In genomic region chr19:38836438-38837170, GRCm38 (mm10) we compare ENCODE assay signal across 8 mouse cellular contexts. TPM values are rescaled to one million over a fixed set of nuclear protein-coding genes. Genes with fewer than 3 reads are reported as not detected.
DNase-seq lines count a peak whose midpoint lies in the region; ATAC-seq and TF ChIP-seq lines count a peak whose summit lies in the region.

Gene Tbc1d12, plus strand, starts transcription at chr19:38836579.

- under 1% methylated on average over 95 of the region's 101 CpGs for WGBS in cerebellum, adult 2 months
- 3% methylated on average over 61 of the region's 101 CpGs for WGBS in forebrain, postnatal 0 days
- 0% methylated on average over 75 of the region's 101 CpGs for WGBS in lung, embryonic 16.5 days

- TF ChIP-seq RAD21 in MEL (IDR thresholded peaks at IDR 0.05; ENCODE audit: low read depth, low read length), result no peak

- peaks cover 10% of the 10 kb centered on the region for H3K79me2 ChIP-seq in MEL (ENCODE audit: control insufficient read depth, insufficient read depth, low read length, poor library complexity)

- peak within 1 kb of the TSS; percentile 84 for H3K9ac ChIP-seq in MEL (ENCODE audit: control insufficient read depth, low read depth, low read length, poor library complexity, severe bottlenecking)
- peak within 1 kb of the TSS; percentile 88 for H3K9ac ChIP-seq in forebrain, postnatal 0 days
- peak within 1 kb of the TSS; percentile 90 for H3K9ac ChIP-seq in lung, embryonic 16.5 days (ENCODE audit: low read length)

- peak in 1 of 2 experiments; percentile 44; a peak in 1 of 4 replicates for TF ChIP-seq EP300 in MEL (IDR thresholded peaks at IDR 0.05; ENCODE audit: low read depth in 1 of 2, low read length in 2 of 2)

- H3K4me3 ChIP-seq in MEL (ENCODE audit: control insufficient read depth in 1 of 2, insufficient read depth in 1 of 2, low read depth in 2 of 2, low read length in 2 of 2), result peak within 1 kb of the TSS; percentile 82 to 86
- H3K4me3 ChIP-seq in cerebellum, adult 2 months (replicated peaks; ENCODE audit: insufficient read depth, low read depth, low read length), result peak within 1 kb of the TSS; percentile 67
- H3K4me3 ChIP-seq in forebrain, postnatal 0 days (ENCODE audit: low read depth, low read length), result peak within 1 kb of the TSS; percentile 91
- peak within 1 kb of the TSS; percentile 85 for H3K4me3 ChIP-seq in lung, embryonic 16.5 days (ENCODE audit: low read length)

- TF ChIP-seq CTCF in MEL (IDR thresholded peaks at IDR 0.05 in 2 of 3, conservative IDR thresholded peaks at IDR 0.05 in 1 of 3; ENCODE audit: control insufficient read depth in 1 of 3, insufficient read depth in 1 of 3, low read depth in 2 of 3, low read length in 3 of 3, poor library complexity in 1 of 3, severe bottlenecking in 1 of 3), result no peak
- TF ChIP-seq CTCF in cerebellum, adult 2 months (IDR thresholded peaks at IDR 0.05; ENCODE audit: borderline replicate concordance, insufficient read depth, low read depth, low read length), result no peak
- 0 out of 2 replicates have a peak, but pooled peaks have one; percentile 1 for TF ChIP-seq CTCF in forebrain, postnatal 0 days (IDR thresholded peaks at IDR 0.05; ENCODE audit: low read depth)

- peak within 1 kb of the TSS; percentile 48 for H3K27ac ChIP-seq in MEL (ENCODE audit: control insufficient read depth, low read depth, low read length)
- H3K27ac ChIP-seq in cerebellum, adult 2 months (ENCODE audit: insufficient read depth, low read length), result peak within 1 kb of the TSS; percentile 83
- peak within 1 kb of the TSS; percentile 94 for H3K27ac ChIP-seq in forebrain, postnatal 0 days (ENCODE audit: low read depth, low read length)
- H3K27ac ChIP-seq in lung, embryonic 16.5 days (ENCODE audit: low read length), result peak within 1 kb of the TSS; percentile 89

- peak; percentile 95 for ATAC-seq in forebrain, postnatal 0 days
- ATAC-seq in hematopoietic stem cell, adult 5-6 weeks (replicated peaks in 1 of 2; ENCODE audit: insufficient read depth in 1 of 2, low FRiP score in 2 of 2, low TSS enrichment in 1 of 2, low read depth in 1 of 2, poor library complexity in 2 of 2, severe bottlenecking in 2 of 2), result peak; percentile 86 to 93
- ATAC-seq in lung, embryonic 16.5 days (ENCODE audit: low read depth), result peak; percentile 93

- peaks cover 0 to 8% of the 10 kb centered on the region in 2 experiments; a peak in 2 of 4 replicates for H3K36me3 ChIP-seq in MEL (ENCODE audit: control insufficient read depth in 1 of 2, insufficient read depth in 2 of 2, low read length in 2 of 2)
- no peaks in the 10 kb centered on the region for H3K36me3 ChIP-seq in forebrain, postnatal 0 days (ENCODE audit: insufficient read depth)
- no peaks in the 10 kb centered on the region for H3K36me3 ChIP-seq in lung, embryonic 16.5 days (ENCODE audit: control insufficient read depth, insufficient read depth, low read length)

- H3K27me3 ChIP-seq in MEL (ENCODE audit: control insufficient read depth in 1 of 2, insufficient read depth in 2 of 2, low read length in 2 of 2), result peaks cover 0 to 6% of the 10 kb centered on the region in 2 experiments; a peak in 2 of 4 replicates
- H3K27me3 ChIP-seq in cerebellum, adult 2 months (ENCODE audit: control insufficient read depth, insufficient read depth, low read length), result no peaks in the 10 kb centered on the region
- H3K27me3 ChIP-seq in forebrain, postnatal 0 days (ENCODE audit: insufficient read depth, low read length), result no peaks in the 10 kb centered on the region
- H3K27me3 ChIP-seq in lung, embryonic 16.5 days (ENCODE audit: control insufficient read depth, insufficient read depth, low read depth, low read length), result no peaks in the 10 kb centered on the region

- peak within 1 kb of the TSS; percentile 56 for H3K4me2 ChIP-seq in forebrain, postnatal 0 days (ENCODE audit: low read depth)
- peak within 1 kb of the TSS; percentile 60 for H3K4me2 ChIP-seq in lung, embryonic 16.5 days (ENCODE audit: low read depth, low read length)

- DNase-seq in MEL (ENCODE audit: low read depth, low spot score), result peak; percentile 94
- peak; percentile 94 for DNase-seq in cerebellum, adult 2 months
- peak; percentile 92 for DNase-seq in forebrain, postnatal 0 days
- peak; percentile 67 for DNase-seq in layer of hippocampus, adult 9-10 months (ENCODE audit: low spot score)
- peak; percentile 87 for DNase-seq in ovary, postnatal 10 days (ENCODE audit: low spot score)
- DNase-seq in thymus, postnatal 10 days (ENCODE audit: low spot score in 2 of 2), result peak; percentile 52 to 79

- peaks cover 0 to 4% of the 10 kb centered on the region in 2 experiments; a peak in 1 of 4 replicates for H3K4me1 ChIP-seq in MEL (ENCODE audit: control insufficient read depth in 1 of 2, insufficient read depth in 2 of 2, low read length in 2 of 2)
- peaks cover under 1% of the 10 kb centered on the region; the same call in 1 of the 2 replicates for H3K4me1 ChIP-seq in cerebellum, adult 2 months (ENCODE audit: control insufficient read depth, insufficient read depth, low read length)
- peaks cover 4% of the 10 kb centered on the region; the same call in 1 of the 2 replicates for H3K4me1 ChIP-seq in forebrain, postnatal 0 days (ENCODE audit: insufficient read depth)
- H3K4me1 ChIP-seq in lung, embryonic 16.5 days (replicated peaks; ENCODE audit: control insufficient read depth, insufficient read depth, low read length), result peaks cover 2% of the 10 kb centered on the region; the same call in 1 of the 2 replicates

- TF ChIP-seq POLR2A in MEL (IDR thresholded peaks at IDR 0.05; ENCODE audit: control insufficient read depth in 1 of 2, insufficient read depth in 1 of 2, low read depth in 1 of 2, low read length in 2 of 2, poor library complexity in 1 of 2), result peak; percentile 75 to 85; a peak in 3 of 4 replicates
- peak; percentile 47; the same call in 1 of the 2 replicates for TF ChIP-seq POLR2A in cerebellum, adult 2 months (IDR thresholded peaks at IDR 0.05; ENCODE audit: borderline replicate concordance, insufficient read depth, low read length)

- H3K9me3 ChIP-seq in MEL (replicated peaks; ENCODE audit: insufficient read depth, low read length), result no peaks in the 10 kb centered on the region
- H3K9me3 ChIP-seq in forebrain, postnatal 0 days (ENCODE audit: low read length), result no peaks in the 10 kb centered on the region
- H3K9me3 ChIP-seq in lung, embryonic 16.5 days (ENCODE audit: control insufficient read depth, low read length), result no peaks in the 10 kb centered on the region

TF ChIP-seq in MEL, 35 proteins besides CTCF, POLR2A, EP300 and RAD21 (continues in another document):
- TF ChIP-seq POLR2AphosphoS2 (IDR thresholded peaks at IDR 0.05; ENCODE audit: low read length) (no peak), GABPA (IDR thresholded peaks at IDR 0.05; ENCODE audit: low read depth, low read length) (no peak), ZMIZ1 (IDR thresholded peaks at IDR 0.05; ENCODE audit: low read depth, low read length) (peak; percentile 78), POLR2AphosphoS5 (IDR thresholded peaks at IDR 0.05; ENCODE audit: borderline replicate concordance, low read depth, low read length) (no peak), NELFE (IDR thresholded peaks at IDR 0.05; ENCODE audit: low read depth, low read length) (peak; percentile 69), BHLHE40 (IDR thresholded peaks at IDR 0.05; ENCODE audit: borderline replicate concordance, low read depth, low read length) (no peak), CHD2 (IDR thresholded peaks at IDR 0.05; ENCODE audit: low read length) (no peak), UBTF (IDR thresholded peaks at IDR 0.05; ENCODE audit: borderline replicate concordance, insufficient read depth, low read depth, low read length) (0 out of 2 replicates have a peak, but pooled peaks have one; percentile 52), E2F4 (IDR thresholded peaks at IDR 0.05; ENCODE audit: borderline replicate concordance, low read depth, low read length) (no peak), HCFC1 (IDR thresholded peaks at IDR 0.05; ENCODE audit: low read depth, low read length) (peak; percentile 78), ZC3H11A (IDR thresholded peaks at IDR 0.05; ENCODE audit: low read depth, low read length) (no peak), MXI1 (IDR thresholded peaks at IDR 0.05; ENCODE audit: low read depth, low read length) (no peak; the same call in none of the 2 replicates), MAZ (IDR thresholded peaks at IDR 0.05; ENCODE audit: low read depth, low read length) (peak; percentile 46; the same call in 1 of the 2 replicates), ZNF384 (IDR thresholded peaks at IDR 0.05; ENCODE audit: low read depth, low read length) (no peak), MAX (IDR thresholded peaks at IDR 0.05; ENCODE audit: low read length) (peak; percentile 68), RCOR1 (IDR thresholded peaks at IDR 0.05; ENCODE audit: low read depth, low read length) (peak; percentile 37; the same call in 1 of the 2 replicates), JUND (IDR thresholded peaks at IDR 0.05; ENCODE audit: low read depth, low read length) (no peak), ZKSCAN1 (IDR thresholded peaks at IDR 0.05; ENCODE audit: low read depth, low read length) (no peak), NRF1 (IDR thresholded peaks at IDR 0.05; ENCODE audit: insufficient read depth, low read depth, low read length, poor library complexity, severe bottlenecking) (peak; percentile 67), TCF12 (IDR thresholded peaks at IDR 0.05; ENCODE audit: low read depth, low read length) (peak; percentile 54), KAT2A (conservative IDR thresholded peaks at IDR 0.05; ENCODE audit: low read depth, low read length) (no peak; the same call in 1 of the 2 replicates), GATA1 (IDR thresholded peaks at IDR 0.05; ENCODE audit: low read depth, low read length) (no peak), MYC (IDR thresholded peaks at IDR 0.05; ENCODE audit: low read depth, low read length) (no peak), USF1 (IDR thresholded peaks at IDR 0.05; ENCODE audit: low read depth, low read length) (no peak), TAL1 (IDR thresholded peaks at IDR 0.05; ENCODE audit: low read length) (no peak), TBP (IDR thresholded peaks at IDR 0.05; ENCODE audit: low read depth, low read length) (0 out of 2 replicates have a peak, but pooled peaks have one; percentile 67), ELF1 (IDR thresholded peaks at IDR 0.05; ENCODE audit: low read depth, low read length) (0 out of 2 replicates have a peak, but pooled peaks have one; percentile 21)

RNA-seq across cellular contexts. Expression of gene Tbc1d12, which starts in this region (rescaled TPM):
- 2.9 TPM in 2 replicates for total RNA-seq in MEL (2012; rRNA removed)
- polyA plus RNA-seq in MEL (2012; ENCODE audit: insufficient read depth in 1 of 2, insufficient read length in 2 of 2, low read depth in 1 of 2, low replicate concordance in 2 of 2, missing spikeins in 1 of 2), result 1 to 10 TPM in 1 of 2 experiments, not detected in 1; 2.5 TPM
- 9.2 and 9.8 TPM in 2 replicates for polyA plus RNA-seq in cerebellum, adult 2 months (2012; rRNA removed)
- 30.7 and 34.2 TPM in 2 replicates for total RNA-seq in forebrain, postnatal 0 days (2014; rRNA removed)
- 5.2 and 5.5 TPM in 2 replicates for polyA plus RNA-seq in forebrain, postnatal 0 days (2015; fragmentation: Nextera tagmentation; extraction: Ambion mirVana)
- total RNA-seq in hematopoietic stem cell, adult 5-6 weeks (2017), result 7.6 and 8.2 TPM in 2 replicates
- polyA plus RNA-seq in lung, embryonic 16.5 days (2015; fragmentation: Nextera tagmentation; extraction: Ambion mirVana), result 2.3 and 2.5 TPM in 2 replicates

Comparison
In these comparisons a context has a peak if more than half of its experiments do, and no peak if none do; other contexts are left out.
1. Peak in every context shown above with its lines: DNase-seq, ATAC-seq, H3K4me3 ChIP-seq and H3K27ac ChIP-seq.